Mouse (Mus musculus) gastrocnemius, postnatal 10 days (tissue): Measurements from ENCODE around the gene Serac1. TPM values are rescaled to one million over a fixed set of nuclear protein-coding genes. Genes with fewer than 3 reads are reported as not detected.
A peak's percentile ranks its signal among the peaks of the same experiment; 100 is the strongest.

Source experiments
- DNase-seq: peaks from one replicate; pipeline ENCODE4 v3.0.0; 2021; ENCODE audit warnings: mixed read lengths
- long read RNA-seq, 2 experiments: library from polyadenylated mRNA; stranded (forward); transcript quantifications; one replicate each; pipeline ENCODE4 v2.0.0; 2021
- total RNA-seq, 2 experiments: library from RNA; stranded (reverse); gene quantifications; 2 replicates each; pipeline ENCODE4 v1.2.3; 2021

The Serac1 gene
- total RNA-seq, result 1 to 10 TPM; 7.9 to 8.2 TPM
- long read RNA-seq, experiment 1, full-length matches to known transcripts, result 8 of 19 reads
- long read RNA-seq, experiment 1, partial matches to known transcripts, result 2 of 19 reads
- long read RNA-seq, experiment 1, other reads (novel, unspliced or antisense), result 9 of 19 reads
- long read RNA-seq, experiment 2, full-length matches to known transcripts, result 8 of 17 reads
- long read RNA-seq, experiment 2, partial matches to known transcripts, result 0 of 17 reads
- long read RNA-seq, experiment 2, other reads (novel, unspliced or antisense), result 9 of 17 reads

- DNase-seq, result peak; percentile 98
Measured at GRCm38 (mm10) chr17:6079287-6080122, at the start of gene Serac1, which contains the start of gene Gtf2h5. Serac1 (minus strand) TSS chr17:6079741. Gtf2h5 (plus strand) TSS chr17:6079786.

DNA sequence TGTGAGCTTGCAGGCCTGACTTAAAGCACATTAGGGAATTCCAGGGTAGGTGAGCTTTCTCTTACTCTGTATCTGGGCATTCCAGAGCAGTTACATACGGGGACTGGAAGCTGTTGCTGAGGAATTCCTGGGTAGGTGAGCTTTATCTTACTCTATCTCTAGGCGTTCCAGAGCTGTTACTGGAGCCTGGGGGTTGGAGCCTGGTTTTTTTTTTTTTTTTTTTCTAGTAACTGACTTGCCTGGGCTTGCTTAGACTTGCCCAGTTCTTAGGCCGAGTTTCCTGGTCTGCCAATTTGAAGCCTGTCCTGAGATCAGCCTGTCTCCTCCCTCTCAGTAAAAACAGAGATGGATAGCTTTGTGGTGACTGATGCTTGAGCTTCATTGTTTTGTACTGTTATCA is 48.5 kb upstream of the Serac1 start:
- DNase-seq, result no peak

GRCm38 (mm10) chr17:6125441-6125840 is 45.9 kb upstream of the Serac1 start:
- no peak for DNase-seq

DNA sequence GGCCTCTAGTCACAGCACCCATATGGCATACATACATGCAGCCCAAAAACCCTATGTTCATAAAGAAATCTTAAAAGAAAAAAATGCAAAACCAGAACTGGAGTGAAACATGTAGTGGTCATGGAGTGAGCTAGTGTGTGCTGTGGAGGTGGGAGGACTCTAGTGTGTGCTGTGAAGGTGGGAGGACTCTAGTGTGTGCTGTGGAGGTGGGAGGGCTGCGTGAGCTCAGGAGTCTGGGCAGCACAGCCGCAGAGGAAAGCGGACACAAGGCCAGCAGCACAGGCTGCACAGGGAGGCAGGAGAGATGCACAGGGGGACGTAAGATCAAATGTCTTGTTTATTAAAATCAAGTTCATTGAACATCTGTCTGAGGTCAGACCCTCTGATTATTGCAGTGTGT is 44.2 kb upstream of the Serac1 start:
- DNase-seq, result no peak

DNA sequence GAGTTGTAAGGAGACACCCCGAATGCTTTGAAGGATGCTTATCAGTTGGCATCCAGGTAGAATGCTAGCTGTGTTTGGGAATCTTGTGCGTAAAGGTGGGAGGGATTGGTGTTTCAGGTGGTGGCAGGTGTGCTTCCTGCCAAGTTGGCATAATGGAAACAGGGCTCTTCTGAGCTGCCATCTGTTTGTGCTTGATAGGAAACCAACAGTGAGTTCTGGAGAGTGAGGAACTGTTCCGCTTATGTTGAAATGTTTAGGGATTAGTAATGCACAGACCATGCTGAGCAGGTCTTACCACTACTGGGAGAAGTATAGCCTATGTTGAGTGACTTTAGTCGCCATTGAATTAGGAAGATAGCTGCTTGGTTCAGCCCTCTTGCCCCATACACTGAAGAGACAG is 39.3 kb upstream of the Serac1 start:
- no peak for DNase-seq

GRCm38 (mm10) chr17:6117917-6118316 is 38.4 kb upstream of the Serac1 start:
- no peak for DNase-seq

- DNase-seq, result no peak
Measured at GRCm38 (mm10) chr17:6117148-6117725, 37.7 kb upstream of the Serac1 start.

- DNase-seq, result no peak
Measured at GRCm38 (mm10) chr17:6115085-6115484, 35.5 kb upstream of the Serac1 start.

DNA sequence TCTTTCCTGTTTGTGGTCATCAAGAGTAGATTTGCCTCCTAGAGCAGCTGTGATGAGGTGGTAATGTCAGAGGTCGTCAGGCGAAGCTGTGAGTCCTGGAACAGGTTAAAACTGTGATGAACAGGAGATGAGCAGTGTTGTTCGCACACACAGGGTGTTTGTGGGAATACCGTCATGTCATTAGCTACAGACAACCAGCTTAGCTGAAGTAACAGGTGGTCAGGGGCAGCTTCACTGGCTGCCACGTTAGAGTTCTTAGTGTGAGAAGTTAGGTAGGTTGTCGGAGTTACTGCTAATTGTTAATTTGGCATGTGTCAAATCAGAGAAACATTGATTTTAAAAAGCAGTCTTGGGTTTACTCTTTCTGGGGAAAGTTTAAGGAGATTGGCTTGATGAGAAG is 34.1 kb upstream of the Serac1 start:
- no peak for DNase-seq

DNA sequence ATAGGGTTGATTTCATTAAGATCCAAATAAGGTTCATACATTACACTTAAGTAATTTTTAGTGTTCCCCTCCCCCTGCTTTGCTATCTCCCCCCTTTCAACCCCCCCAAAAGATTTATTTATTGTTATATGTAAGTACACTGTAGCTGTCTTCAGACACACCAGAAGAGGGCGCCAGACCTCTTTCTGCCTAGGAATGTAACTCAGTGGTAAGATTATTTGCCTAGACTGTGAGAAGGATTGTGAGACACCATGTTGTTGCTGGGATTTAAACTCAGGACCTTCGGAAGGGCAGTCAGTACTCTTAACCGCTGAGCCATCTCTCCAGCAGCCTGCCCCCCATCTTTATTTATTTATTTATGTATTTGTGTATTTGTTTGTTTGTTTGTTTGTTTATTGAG is 31.4 kb upstream of the Serac1 start:
- no peak for DNase-seq

- no peak for DNase-seq
Measured at GRCm38 (mm10) chr17:6108175-6108574, 28.6 kb upstream of the Serac1 start.

DNA sequence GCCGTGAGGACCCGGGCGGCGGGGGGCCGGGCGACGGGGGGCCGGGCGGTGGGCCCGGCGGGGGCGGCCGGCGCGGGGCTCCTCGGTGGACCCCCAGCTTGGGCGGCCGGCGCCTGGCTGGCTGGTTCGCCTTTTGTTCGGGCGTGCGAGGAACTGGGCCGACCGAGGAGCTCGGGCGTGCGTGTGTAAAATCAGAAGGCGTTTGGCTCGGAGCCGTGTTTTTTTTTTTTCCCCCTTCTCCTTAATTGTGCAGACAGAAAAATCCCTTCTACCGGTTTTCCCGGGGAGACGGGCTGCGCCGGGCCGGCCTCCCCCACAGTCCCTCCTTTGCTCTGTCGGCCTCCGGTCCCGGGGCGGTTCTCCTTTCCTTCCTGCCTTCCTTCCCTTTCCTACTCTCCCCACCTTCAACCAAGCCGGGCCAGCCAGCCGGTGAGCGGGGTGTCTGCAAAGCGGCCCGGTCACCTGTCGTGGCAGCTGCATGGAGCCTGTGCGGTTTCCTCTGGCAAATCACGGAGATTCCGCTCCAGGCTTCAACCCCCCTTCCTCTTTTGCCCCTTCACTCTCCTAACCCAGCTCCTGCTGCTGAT is 27.6 kb upstream of the Serac1 start:
- peak; percentile 57 for DNase-seq

DNA sequence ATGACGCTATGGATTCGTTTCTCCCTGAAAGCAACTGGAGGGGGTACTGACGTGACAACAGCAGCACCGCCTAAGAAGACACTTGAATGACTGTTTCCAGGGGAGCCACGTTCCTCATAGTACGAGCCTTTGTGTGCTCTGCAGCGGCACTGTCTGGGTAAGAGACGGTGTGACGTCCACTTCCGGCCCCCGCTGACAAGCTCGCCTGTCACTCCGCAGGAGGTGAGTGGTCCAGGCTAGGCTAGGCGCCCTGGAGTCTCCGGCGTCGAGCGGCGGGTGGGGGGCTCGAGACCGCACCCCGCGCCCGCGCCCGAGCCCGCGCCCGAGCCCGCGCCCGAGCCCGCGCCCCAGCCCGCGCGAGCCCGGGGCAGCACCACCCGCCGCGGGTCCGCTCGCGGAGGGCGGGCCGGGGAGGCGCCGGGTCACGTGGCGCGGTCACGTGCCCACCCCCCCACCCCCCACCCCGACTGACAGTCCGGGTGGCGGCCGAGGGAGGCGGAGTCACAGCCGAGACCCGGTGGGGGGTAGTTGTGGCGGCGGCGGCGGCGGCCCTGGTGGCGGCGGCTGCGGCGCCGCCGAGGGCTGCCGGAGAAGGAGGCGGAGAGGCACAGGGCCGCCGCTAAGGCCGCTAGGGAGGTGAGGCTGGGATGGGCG is 26.9 kb upstream of the Serac1 start, which contains the start of gene Tulp4:
TSS of gene Tulp4 (plus strand) at position 77 of the 654 bp plus-strand sequence.
- peak; percentile 80 for DNase-seq

GRCm38 (mm10) chr17:6103566-6103965 is 24.0 kb upstream of the Serac1 start:
- no peak for DNase-seq

DNA sequence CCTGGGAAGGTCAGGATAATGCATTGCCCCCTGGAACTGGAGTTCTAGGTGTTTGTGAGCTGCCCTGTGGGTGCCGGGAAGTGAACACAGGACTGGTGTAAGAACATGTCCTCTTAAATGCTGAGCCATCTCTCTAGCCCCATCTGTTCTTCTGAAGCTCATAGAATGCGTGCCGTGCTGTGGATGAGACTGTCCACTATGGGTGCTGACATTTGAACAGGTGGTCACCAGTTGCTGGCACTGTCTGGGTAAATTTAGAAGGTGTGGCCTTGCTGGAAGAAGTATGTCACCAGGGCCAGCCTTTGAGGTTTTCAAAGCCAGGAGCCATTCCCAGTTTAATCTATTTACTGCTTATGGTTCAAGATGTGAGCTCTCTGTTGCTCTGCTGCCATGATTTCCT is 22.7 kb upstream of the Serac1 start:
- no peak for DNase-seq

DNA sequence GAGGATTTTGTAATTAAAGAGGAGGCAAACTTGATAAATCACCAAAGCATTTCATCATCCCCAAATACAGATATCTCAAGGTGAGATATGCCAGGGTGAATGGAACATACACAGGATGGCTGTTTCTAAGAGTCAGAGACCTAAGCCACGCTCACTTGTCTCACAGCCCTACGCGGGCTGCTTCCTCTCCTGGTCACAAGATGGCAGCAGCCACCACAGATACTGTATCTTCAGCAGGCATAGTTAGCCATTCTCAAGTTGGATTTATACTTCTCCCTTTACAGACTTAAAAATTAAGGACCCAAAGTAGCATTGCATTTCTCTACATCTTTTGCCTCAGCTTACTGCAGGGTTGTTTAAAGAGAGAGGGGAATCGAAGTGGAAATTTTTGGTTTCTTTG is 18.3 kb upstream of the Serac1 start:
- DNase-seq, result peak; percentile 44

GRCm38 (mm10) chr17:6095579-6095978 is 16.0 kb upstream of the Serac1 start:
- no peak for DNase-seq

DNA sequence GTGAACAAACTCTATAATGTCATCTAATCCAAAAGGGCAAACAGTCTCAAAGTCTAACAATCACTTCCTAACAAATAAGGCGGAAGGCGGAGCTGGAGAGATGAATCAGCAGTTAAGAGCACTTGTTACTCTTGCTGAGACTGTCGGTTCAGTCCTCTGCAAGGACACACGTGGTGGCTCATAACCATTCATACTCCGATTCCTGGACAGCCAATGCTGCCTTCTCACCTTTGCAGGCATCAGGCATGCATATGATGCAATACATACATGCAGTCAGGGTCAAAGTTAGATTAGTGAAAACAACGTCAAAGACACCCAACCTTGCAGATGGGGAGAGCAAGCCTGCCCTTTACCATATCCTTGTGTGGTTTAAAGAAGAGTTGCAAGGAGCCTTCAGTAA is 12.1 kb upstream of the Serac1 start:
- no peak for DNase-seq

DNA sequence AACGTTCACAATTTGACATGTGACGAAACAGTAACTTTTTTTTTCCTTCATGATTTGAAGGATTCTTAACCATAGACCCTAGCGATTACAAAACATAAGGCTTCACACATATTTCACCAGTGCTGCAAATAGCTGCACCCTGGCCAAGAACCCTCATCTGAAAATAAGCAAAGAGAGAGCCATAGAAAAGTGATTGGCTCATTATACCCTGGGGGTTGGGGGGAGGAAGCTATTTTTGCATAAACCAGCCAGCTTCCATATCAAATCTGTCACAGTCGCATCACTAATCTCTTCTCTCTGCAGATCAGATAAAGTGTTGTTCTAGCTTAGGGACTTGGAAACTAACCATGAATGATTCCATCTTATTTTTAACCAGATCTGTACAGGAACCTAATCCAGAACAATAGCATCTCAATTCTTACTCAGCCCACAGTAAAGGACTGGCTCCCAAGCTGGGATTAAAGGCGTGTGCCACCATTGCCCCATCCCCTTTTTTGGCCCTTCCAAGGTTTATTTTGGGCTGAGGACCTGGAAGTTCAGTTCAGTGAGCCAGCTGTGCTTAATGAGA is 3.9 kb upstream of the Serac1 start:
- no peak for DNase-seq

DNA sequence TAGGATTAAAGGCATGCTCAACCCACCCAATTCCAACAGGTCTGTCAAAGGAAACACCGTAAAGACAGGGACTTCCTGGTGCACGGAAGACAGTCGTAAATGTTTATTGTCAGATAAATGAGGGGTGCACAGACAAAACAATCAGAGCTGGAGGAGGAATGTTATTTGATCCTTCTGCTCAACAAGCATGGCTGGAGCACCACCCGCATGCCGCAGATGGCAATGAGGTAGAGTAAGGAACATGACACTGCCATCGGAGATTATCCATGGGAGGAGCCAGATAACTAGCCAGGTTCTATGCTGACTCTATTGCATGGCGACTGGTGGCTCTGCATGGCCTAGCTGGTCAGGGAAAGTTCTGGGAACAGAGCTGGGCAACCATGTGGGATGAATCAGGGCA is 6.1 kb downstream of the Serac1 start:
- no peak for DNase-seq

DNA sequence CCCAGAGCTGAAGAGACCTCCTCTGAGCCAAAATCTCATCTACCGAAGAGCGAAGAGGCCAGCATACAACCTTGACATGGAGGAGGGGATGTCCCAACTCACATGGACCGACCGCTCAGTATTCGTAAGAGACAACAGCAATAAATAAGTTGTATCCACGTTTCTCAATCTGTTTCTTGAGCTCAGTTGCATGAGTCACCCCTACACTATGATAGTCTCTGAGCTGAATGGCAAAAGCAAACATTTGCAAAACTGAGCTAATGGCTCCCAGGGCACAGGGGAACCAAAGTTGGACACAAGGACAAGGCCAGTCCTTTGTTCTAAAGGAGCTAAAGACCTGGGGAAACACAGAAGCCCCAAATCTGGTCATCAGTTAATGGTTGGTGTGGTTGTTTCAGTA is 9.7 kb downstream of the Serac1 start:
- DNase-seq, result no peak

GRCm38 (mm10) chr17:6067613-6068012 is 11.9 kb downstream of the Serac1 start:
- no peak for DNase-seq
